Mouse (Mus musculus): Measurements from ENCODE around the gene Wwox.

Gene Wwox

DNA sequence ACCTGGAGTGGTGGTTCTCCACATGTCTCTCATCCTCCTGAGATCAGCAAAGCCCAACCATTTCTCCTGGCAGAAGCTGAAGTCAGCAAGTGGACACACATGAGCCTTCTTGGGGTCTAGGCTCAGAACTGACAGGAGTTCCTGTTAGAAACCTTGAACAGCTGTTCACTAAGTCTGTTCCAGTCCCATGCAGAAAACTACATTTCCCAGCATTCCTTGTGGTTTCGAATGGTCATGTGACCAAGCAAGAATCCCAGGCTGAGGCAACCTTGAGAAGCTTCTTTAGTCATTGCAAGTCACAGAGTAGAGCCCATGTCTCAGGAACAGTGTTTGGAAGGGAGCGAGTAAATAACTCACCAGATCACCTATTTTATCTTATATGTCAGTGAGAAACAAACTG is 757.4 kb downstream of the Wwox start:
- DNase-seq: no peak

- DNase-seq: no peak
These were observed 759.7 kb downstream of the Wwox start for GRCm38 (mm10) chr8:115199204-115199603.

DNA sequence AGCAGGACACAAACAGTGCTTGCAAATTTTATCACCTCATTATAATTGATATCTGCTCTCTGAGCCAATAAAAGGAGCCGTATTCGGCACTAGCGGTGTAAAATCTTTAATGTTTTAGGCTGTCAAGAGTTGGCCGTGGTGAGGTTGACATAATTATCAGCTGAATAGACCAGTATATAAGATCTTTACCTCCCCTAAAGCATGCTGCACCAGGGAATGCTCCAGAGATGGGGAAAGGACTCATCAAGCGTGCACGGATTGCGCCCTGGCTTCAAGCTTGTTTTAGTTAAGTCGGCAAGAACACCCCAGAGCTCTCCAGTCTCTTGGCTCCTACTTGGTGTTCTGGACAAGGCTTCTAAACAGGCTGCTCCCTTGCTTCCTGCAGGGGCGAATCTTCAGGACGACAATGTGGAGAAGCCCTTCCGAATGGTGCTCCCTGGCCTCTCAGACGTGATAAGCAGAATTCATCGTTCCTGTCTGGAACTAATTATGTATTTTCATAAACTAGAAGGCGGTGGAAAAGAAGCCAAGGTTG is 760.2 kb downstream of the Wwox start:
- no peak for DNase-seq

DNA sequence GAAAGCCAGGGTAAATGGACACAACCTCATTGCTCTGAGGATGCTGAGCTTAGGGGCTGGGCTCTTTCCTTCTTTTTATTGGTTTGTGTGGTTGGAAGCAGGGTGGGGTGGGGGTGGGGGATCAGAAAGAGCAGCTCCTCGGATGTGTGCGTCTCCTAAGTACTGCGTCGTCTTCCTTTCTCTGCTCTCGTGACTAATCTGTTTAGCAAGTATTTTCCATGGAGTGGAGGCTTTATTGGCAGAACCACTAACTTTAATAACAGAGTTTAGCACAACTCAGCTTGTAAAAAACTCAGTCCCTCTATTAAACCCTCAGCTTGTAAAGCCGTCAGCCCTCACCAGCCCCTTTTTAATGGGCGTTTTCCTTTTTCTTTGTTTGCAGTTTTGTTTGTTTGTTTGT is 762.3 kb downstream of the Wwox start:
- no peak for DNase-seq

DNA sequence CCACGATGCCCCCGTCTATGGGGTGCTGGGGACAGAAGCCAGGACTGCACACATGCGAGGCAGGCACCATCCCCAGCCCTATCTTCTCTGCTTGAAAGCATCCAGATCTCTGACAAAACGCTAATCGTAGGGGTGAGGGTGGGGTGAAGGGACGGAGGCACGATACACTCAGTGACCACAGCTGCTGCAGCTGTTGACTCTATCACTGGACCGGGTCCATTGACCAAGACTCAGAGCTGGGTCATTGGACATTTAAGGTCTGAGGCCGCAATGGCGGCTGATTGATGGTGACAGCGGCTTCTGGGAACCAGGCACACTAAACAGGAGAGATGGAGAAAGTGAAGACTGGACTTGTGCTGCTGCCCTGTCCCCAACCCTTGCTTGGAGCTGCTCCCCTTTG is 768.0 kb downstream of the Wwox start:
- no peak for DNase-seq

- DNase-seq: no peak
These were observed 769.1 kb downstream of the Wwox start for GRCm38 (mm10) chr8:115208415-115209192.

GRCm38 (mm10) chr8:115210014-115210413 is 770.6 kb downstream of the Wwox start:
- DNase-seq: no peak

DNA sequence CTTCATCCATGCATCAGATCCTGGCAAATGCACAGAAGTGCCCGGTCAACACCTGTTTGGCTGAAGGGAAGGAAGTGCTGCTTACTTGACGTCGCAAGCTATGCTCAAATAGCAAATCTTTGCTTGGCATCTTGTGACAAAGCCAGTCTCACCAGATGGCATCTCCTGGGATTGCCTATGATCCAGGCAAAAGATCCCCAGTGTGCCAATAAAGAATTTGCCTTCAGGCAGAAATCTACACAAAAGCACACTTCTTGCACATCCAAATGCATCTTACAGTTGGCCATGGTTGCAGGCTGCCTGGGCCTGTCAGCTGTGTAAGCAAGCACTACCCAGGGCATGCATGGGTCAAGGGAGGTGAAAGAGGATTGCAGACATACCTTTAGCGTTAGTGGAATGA is 773.7 kb downstream of the Wwox start:
- no peak for DNase-seq

GRCm38 (mm10) chr8:115214870-115215269 is 775.4 kb downstream of the Wwox start:
- no peak for DNase-seq

GRCm38 (mm10) chr8:115216801-115217200 is 777.3 kb downstream of the Wwox start:
- DNase-seq: no peak

DNA sequence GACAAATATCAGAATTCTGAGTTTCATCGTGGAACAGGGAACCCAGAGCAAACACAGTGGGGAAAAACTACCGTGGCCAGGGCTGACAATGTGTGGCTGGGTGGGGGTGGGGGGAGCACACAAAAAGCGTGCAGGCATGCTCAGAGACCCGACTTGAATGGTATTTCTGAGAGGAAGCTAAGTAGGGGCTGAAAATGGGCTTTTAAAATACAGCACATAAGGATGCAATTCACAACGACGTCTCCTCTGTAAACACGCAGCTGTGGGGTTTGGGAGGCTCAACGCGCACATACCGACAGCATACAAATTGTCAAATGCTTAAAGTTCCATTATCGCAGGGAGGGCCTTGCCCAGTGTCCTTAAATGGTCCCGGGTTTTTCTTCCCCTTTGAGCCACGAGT is 783.1 kb downstream of the Wwox start:
- no peak for DNase-seq

DNA sequence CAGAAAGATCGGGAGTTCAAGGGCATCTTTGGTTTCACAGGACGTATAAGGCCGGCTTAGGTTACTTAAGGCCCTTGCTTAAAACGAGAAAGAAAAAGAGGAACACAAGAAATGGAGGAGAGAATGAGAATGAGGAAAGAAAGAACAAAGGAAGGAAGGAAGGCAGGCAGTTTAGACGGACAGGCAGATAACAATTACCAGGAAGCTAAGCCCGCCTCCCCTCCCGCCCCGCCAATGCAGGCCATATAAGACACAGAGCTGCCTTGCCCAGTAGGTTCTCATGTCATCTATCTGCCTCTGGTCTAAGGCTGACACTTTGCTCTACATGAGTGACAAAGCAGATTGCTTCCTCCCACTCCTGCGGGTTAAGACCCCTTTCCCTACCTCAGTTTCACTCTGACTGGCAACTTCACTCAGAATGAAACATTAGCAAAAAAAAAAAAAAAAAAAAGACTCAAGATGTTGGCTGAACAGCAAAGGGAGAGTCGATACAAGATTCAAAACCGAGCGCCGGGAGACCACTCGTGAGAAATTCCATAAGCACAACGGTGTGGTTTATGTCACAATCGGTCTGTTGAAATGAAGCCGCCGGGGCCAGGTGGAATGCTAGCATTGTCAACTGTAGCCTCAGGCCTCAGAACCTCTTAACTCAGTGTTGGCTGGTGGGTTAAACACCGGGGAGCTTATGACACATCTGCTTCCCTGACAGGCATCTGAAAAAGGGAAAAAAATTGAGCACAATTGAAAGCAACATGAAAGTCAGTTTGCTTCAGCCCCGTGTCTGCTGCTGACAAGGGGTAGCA is 787.5 kb downstream of the Wwox start:
- DNase-seq: peak; percentile 22

GRCm38 (mm10) chr8:115228903-115229302 is 789.4 kb downstream of the Wwox start:
- DNase-seq: peak; percentile 46

GRCm38 (mm10) chr8:115234068-115234467 is 794.6 kb downstream of the Wwox start:
- peak; percentile 65 for DNase-seq

DNA sequence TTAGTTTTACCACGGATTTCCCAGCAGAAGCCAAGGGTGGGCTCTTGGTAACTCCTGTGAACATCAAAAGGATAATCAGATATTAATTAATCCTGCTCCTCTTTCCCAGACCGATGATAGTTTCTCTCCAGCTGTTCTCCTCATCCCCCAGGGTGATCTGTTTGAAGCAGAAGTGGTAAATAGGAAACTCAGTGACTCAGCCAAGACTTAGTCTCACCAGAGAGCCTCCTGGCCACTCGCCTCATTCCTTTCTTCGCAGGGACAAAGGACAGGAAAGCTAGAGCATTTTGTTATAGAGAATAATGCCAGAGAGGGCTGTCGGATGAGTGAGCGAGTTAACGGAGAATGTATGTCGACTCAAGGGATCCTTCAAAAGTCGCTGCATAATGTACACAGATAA is 798.1 kb downstream of the Wwox start:
- no peak for DNase-seq

GRCm38 (mm10) chr8:115243465-115244027 is 804.1 kb downstream of the Wwox start:
- no peak for DNase-seq

- DNase-seq: no peak
These were observed 810.4 kb downstream of the Wwox start for GRCm38 (mm10) chr8:115249688-115250366.

- DNase-seq: no peak
These were observed 816.1 kb downstream of the Wwox start for GRCm38 (mm10) chr8:115255550-115255949.

DNA sequence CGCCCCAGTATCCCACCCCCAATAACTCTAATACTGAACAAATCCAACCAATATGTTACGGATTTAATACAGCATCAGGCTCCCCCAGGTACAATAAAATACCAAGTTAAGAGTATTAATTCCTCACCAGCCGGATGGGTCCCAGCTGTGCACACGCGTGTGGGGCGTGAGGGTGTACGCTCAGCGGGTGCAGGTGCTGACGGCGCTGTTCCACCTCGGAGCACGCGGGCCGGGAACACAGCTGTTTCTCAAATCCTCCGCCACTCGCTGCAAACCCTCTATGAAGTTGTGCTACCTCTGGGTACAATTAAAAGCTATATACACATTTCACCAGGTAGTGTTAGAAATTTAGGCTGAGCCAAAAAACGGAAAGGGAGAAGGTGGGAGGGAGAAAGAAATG is 818.0 kb downstream of the Wwox start:
- no peak for DNase-seq

DNA sequence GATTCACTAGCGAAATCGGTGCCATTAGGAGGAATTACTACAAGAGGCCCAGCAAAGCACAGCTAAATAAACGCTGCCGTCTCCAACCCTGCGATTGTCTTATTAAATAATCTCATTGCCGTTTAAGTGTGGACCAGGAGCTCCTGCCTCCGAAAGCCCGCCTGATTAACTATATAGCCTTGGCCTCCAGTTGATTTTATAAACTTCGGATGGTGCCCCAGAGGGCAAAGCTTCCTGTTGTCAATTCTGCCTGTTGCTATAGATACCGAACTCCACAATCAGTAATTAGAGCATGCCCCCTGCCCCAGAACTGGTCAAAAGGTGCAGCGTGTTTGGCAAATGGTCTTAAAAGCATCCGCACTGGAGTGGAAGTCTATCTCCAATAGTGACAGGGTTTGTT is 820.4 kb downstream of the Wwox start:
- DNase-seq: no peak

DNA sequence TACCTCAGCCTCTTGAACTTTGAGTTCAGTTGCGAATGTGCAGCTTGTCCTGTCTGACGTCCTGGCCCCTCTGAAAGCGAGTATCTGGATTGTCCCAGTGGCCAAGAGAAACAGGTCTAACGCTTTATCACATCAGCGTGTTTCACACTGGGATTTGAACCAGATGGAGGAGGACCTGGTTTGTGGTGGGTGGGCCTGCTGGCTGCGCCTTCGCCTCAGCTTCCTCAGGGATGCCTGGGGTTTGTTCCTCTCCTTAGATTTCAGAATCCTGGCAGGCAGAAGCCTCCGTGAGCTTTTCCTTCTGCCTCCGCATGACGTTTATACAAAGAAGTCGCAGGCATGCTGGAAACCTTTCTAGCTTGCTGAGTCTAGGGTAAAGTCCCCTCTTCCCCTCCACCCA is 827.7 kb downstream of the Wwox start:
- no peak for DNase-seq

- DNase-seq: no peak
These were observed 830.1 kb downstream of the Wwox start for GRCm38 (mm10) chr8:115269601-115270000.

GRCm38 (mm10) chr8:115273976-115274375 is 834.5 kb downstream of the Wwox start:
- DNase-seq: no peak

All from thymus, postnatal 25 days (tissue).